Mouse (Mus musculus): ENCODE measurements around the gene Sash1.

GRCm38 (mm10) chr10:8685269-8685668 is 200.6 kb downstream of the Sash1 start:
- TF ChIP-seq CTCF (IDR thresholded peaks at IDR 0.05; ENCODE audit: extremely low read depth, insufficient read length, insufficient replicate concordance, low read depth, low read length) (no peak), POLR2A (IDR thresholded peaks at IDR 0.05; ENCODE audit: low read depth, low read length) (no peak)

All from small intestine, adult 2 months (tissue).